Mouse (Mus musculus) frontal cortex, adult (tissue): ENCODE data around the gene Nupr1l.
A peak's percentile ranks its signal among the peaks of the same experiment; 100 is the strongest.
"Not testable (repeated sequence)": the region's sequence is repeated elsewhere in the genome, so short reads cannot be mapped to it uniquely, and the experiment has no call there.

Experiments used
- ATAC-seq: cut with Nextera tagmentation; 2 replicates; pipeline ENCODE4 v1.9.2; 2017; ENCODE audit warnings: mild to moderate bottlenecking, moderate library complexity, mixed read lengths; ENCODE audit not compliant: low TSS enrichment

The Nupr1l gene

DNA sequence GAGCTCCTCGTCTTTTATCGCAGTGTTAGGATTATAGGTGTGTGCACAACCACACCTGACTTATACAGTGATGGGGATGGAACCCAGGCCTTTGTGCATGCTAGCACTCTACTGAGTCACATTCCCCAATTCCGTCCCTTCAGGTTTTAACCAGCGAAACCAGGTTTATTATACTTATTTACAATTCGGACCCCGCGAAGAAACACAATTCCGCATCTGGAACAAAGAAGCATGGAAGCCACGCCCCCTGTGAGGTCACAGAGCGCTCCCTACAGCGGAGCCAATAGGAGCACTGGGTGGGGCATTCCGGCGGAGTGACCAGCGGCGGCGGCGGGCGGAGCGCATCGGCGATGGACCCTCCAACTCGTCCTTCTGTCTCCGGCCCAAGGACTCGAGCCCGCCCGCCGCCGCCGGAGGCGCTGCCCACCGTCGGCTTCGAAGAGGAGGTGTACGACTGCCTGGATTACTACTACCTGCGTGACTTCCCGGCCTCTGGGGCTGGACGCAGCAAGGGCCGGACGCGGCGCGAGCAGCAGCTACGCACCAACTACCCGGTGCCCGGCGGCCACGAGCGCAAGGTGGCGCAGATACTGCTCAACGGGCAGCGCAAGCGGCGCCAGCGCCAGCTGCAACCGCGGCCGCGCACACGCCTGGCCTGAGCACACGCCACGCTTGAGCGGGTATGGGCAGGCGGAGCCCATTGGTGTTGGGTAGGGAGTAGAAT, at the start of gene Nupr1l:
Gene Nupr1l, plus strand, starts transcription at position 299 of the 724 bp plus-strand sequence.
- peak; percentile 97 for ATAC-seq

GRCm38 (mm10) chr5:129862325-129862724, 46.0 kb upstream of the Nupr1l start:
- no peak for ATAC-seq

DNA sequence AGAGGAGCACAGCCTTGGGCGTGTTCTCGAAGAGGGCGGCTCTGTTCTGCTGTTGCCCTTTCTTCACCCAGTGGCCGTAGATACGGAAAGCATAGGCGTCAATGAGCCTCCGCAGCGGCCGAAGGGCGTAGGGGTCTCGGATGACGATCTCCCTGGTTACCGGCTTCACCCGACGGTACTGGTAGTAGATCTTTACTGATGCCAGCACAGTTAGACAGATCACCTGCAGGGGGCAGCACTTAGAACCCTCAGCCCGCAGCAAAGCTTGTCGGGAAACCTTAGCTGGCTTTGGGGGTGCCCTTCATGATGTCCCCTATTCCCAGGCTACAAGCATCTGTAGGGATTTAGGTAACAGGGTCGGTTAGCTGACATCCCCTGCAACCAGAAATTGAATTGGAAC, 43.9 kb upstream of the Nupr1l start:
- ATAC-seq: peak; percentile 34

DNA sequence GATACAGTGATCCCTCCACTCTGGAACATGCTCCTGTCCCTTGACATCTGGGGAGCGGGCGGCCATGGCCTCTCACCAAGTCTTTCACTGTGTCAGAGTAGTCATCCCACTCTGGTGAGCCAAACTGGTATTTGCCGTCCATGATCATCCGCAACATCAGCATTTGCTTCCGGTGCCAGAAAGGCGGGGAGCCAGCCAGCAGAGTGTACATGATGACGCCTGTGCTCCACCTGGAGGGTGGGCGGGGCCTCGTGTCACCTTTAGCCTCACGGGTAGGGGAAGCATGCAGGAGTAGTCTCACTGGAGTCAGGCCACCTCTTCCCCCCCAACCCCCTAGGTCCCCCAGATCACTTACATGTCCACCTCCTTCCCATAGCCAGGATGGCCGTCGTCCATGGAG, 42.5 kb upstream of the Nupr1l start:
- no peak for ATAC-seq

- no peak for ATAC-seq
Observed at GRCm38 (mm10) chr5:129869238-129869995, 38.9 kb upstream of the Nupr1l start.

GRCm38 (mm10) chr5:129871238-129871637, 37.1 kb upstream of the Nupr1l start:
- ATAC-seq: no peak

DNA sequence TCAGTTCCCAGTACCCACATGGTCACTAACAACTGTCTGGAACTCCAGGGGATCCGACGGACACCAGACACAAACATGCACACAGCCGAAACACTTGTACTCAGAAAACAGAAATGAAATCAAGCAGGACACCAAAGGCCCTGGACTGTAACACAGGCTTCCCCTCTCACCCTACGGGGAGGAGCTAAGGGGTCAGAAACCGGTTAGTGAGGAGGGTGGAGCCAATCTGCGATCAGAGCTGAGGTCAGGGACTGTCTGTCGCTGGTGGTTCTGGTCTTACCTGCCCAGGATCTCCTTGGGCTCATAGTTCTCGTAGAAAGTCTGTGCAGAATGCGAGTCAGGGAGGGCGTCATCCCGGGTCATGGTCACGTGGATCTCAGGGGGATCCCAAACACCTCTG, 34.4 kb upstream of the Nupr1l start:
- ATAC-seq: no peak

- ATAC-seq: no peak
Observed at GRCm38 (mm10) chr5:129875098-129875497, 33.2 kb upstream of the Nupr1l start.

DNA sequence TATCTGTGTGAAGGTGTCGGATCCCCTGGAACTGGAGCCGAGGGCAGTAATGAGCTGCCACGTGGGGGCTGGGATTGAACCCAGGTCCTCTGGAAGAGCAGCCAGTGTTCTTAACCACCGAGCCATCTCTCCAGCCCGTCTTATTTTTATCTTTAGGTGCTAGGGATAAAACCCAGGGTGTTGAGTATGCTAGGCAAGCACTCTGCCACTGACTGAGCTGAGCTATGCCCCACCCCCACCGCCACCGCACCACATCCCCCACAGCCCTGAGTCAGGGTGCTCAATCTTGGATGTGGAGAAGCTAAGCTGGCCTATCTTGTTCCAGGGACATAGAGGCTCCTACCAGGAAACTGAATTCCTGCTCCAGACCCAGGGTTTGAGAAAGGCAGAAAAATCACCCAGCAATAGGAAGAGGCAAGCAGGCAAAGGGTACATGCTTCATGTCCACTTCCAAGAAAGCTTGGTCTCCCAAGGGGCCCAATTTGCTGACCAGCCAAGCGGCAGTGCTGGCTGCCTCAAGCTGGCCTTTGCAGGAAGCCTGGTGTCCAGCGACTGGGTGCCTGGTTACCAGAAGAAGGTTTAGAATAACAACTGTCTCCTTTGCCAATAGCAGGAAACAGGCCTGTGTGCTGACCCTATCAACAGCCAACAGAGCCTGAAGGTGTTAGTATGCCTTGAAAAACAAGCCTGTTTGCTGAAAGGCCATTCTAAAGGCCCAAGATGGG, 30.4 kb upstream of the Nupr1l start:
- ATAC-seq: peak; percentile 70; the same call in 1 of the 2 replicates

DNA sequence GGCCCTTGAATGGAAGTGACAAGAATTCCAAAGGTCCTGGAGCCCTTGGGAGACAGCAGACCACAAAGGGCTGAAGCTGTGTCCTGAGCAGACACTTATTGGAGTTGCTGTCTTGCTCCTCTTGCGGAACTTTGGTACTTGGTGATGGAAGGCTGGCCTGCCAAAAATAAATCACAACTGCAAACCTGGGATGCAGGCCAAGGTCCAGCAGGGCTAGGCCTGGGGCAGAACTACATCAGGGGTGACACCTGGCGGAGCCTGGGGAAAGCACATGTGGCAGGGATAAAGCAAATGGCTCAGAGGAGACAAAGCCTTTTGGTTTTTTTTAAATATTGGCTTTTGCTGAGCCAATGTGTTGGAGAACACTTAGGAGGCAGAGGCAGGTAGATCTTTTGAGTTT, 29.4 kb upstream of the Nupr1l start:
- ATAC-seq: peak; percentile 38; the same call in 1 of the 2 replicates

GRCm38 (mm10) chr5:129879888-129880287, 28.5 kb upstream of the Nupr1l start:
- ATAC-seq: no peak

DNA sequence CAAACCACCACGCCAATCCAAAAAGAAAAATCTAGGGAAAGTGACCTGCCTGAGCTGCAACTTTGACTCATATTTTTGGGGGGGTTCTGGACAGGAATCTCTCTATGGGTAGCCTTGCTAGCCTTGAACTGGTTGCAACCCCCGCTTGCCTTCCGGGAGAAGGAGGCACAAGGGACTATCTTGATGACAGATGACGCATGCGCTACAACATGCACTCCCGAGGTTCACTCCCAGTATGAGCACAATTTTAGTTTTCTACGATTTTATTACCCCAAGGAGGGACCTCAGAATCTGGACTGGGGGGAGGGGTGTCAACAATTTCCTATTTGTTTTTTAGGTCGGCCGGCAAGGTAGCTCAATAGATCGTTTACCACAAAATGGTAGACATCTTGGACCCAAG, 22.1 kb upstream of the Nupr1l start:
- no peak for ATAC-seq

GRCm38 (mm10) chr5:129886911-129887636, 21.3 kb upstream of the Nupr1l start, which contains the start of gene Chchd2:
TSS of gene Chchd2 (minus strand) at chr5:129887470.
- ATAC-seq: peak; percentile 100

- ATAC-seq: not testable (repeated sequence)
Observed at GRCm38 (mm10) chr5:129890390-129890789, 17.9 kb upstream of the Nupr1l start.

DNA sequence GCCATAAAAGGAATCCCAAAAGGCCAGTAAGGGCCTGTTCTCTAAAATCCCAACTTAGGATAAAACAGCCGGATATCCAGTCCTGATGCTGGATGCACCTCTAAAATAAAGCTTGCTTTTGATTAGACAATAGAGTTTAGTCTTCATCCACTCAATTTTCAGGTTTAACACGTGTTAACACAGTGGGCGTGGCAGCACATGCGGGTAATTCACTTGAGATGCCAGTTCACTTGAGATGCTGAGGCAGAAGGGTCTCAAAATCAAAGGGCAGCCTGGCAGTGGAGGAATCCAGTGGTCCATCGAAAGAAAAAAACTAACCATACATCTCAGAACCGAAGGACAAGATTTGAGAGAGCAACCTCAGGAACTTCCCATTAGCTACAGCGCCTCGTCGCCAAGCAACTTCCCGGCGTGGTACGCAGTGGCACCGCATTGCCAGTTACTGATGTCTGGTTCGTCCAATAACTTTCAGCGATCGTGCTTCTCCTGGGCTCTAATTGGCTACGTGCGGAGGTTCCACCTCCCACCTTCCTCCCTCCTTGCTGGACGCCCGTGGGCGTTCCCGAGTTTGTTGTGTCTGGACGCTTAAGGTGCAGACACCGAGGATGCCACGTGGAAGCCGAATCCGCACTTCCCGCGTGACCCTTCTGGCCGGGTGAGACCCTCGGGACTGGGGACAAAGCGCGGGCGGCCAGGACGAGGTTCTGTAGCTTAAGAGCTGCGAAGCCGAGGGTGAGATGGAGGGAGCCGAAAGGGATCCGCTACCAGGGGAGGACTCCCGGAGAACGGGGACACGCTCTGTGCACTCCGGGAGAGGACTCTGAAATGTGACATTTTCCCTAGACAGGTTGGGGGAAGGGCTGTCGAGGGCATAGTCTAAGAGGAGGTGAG, 12.9 kb upstream of the Nupr1l start, which contains the start of gene Zbed5:
Gene Zbed5, plus strand, starts transcription at position 526 of the 891 bp plus-strand sequence.
- peak; percentile 100 for ATAC-seq

DNA sequence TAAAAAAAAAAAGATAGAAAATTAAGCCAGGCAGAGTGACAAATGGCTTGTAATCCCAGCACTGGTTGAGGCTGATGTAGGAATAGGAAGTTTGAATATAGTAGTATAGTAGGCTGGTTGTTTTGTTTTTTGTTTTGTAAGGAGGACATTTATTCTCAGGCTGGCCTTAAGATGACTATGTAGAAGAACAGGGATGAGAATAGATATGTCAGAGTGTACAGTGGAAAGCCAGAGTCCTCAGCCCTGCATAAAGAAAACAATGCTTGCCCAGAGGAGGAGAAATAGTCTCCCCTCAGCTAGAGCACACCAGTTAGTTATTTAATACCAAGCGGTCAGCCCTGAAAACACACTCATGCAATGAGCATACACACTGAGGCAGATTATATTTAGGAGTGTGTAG, 9.9 kb upstream of the Nupr1l start, which contains the start of gene Phkg1:
Gene Phkg1, minus strand, starts transcription at position 101 of the 400 bp plus-strand sequence.
- no peak for ATAC-seq

- ATAC-seq: no peak
Observed at GRCm38 (mm10) chr5:129907775-129908174, 565 bp upstream of the Nupr1l start.

- ATAC-seq: no peak
Observed at GRCm38 (mm10) chr5:129909147-129909546, 807 bp downstream of the Nupr1l start.

DNA sequence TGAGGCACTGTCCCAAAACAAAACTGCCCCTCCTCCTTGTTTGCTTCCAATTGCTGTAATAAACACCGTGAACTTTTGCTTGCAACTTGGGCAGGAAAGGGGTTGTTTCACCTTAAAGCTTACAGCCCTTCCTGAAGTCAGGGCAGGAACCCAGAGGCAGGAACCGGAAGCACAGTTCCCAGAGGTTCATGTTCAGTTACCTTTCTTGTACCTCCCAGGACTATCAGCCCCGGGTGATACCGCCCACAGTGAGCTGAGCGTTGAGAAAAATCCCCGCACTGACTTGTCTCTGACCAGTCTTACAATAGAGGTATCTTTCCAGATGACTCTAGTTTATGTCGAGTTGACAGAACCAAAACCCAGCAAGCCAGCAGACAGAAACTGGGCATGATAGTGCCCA, 1.3 kb downstream of the Nupr1l start:
- no peak for ATAC-seq

DNA sequence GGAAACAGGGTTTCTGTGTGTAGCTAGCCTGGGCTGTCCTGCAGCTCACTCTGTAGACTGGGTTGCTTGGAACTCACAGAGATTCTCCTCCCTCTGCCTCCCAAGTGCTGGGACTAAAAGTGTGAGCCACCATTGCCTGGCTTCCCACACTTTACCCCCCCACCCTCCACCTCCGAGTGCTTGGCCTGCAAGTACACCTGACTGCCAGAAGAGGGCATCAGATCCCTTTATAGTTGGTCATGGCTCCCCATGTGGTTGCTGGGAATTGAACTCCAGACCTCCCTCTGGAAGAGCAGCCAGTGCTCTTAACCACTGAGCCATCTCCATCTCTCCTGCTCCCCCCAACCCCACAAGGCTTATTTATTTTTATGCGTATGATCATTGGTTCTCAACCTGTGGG, 5.7 kb downstream of the Nupr1l start:
- no peak; the same call in 1 of the 2 replicates for ATAC-seq
